Mouse (Mus musculus) liver, embryonic 14.5 days (tissue): ENCODE measurements at regions not wholly inside any gene's neighbourhood (a gene's known extent, or its start where the extent isn't known, plus 50 kb on each side); places are given as distances from the start of the nearest gene placed in this dataset.

Experiments
- CTCF ChIP-seq: IDR thresholded peaks from 2 replicates; pipeline ENCODE4 v1.5.1; 2016; ENCODE audit warnings: antibody characterized with exemption, low read depth, control low read depth
- EP300 ChIP-seq: IDR thresholded peaks from 2 replicates; pipeline ENCODE4 v1.6.1; 2016; ENCODE audit warnings: antibody characterized with exemption, low read depth

GRCm38 (mm10) chr2:124753717-124754116 is 314.2 kb upstream of the Slc24a5 start:
- TF ChIP-seq CTCF (no peak), EP300 (no peak)
